Mouse (Mus musculus): ENCODE results near the gene Erich2. TPM values are rescaled to one million over a fixed set of nuclear protein-coding genes. Genes with fewer than 3 reads are reported as not detected.

Erich2 gene
- total RNA-seq, 4 experiments from 2014 or later: 0.34 to 1.7 (median 0.76) TPM

DNA sequence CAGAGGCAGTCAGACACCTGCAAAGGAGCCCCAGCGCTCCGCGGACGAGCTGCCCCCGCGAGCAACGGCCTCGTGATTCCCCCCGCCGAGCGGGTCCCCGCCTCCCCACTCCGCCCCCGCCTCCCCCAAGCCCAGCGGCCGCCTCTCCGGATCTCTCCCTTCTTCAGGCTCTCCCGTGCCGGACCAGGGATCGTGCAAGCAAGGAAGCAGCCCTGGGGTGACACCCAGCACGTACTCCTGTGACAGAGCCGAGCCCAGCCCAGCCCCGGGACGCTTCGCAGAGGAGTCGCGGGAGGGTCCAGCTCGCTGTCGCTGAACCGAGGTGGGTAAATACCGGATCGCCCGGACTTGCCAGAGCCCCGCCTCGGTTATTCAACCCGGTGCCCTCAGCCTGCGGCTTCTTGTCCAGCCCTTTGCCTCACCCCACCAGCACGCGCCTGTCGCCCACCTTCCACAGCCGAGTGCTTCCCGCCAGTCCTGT, 53.4 kb downstream of the Erich2 start:
- DNase-seq (ENCODE audit: low spot score in 2 of 2): no peak

DNA sequence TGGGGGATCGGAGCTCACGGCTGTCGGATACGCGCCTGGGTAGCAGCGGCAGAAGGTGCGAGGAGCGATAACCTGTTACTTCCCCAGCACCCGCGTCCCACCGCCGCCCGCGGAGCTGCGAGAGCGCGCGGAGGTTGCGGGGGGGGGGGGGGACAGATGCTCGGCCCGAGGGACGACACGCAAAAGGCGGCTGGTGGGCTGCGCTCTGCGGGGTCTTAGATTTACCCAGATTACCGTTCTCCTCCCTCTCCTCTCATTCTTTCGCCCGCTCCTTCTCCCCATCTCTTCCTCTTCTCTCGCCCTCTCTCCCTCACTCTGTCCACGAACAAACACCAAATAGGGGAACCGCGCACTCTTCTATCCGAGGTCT, 54.0 kb downstream of the Erich2 start:
- no peak for DNase-seq (ENCODE audit: low spot score in 2 of 2)

DNA sequence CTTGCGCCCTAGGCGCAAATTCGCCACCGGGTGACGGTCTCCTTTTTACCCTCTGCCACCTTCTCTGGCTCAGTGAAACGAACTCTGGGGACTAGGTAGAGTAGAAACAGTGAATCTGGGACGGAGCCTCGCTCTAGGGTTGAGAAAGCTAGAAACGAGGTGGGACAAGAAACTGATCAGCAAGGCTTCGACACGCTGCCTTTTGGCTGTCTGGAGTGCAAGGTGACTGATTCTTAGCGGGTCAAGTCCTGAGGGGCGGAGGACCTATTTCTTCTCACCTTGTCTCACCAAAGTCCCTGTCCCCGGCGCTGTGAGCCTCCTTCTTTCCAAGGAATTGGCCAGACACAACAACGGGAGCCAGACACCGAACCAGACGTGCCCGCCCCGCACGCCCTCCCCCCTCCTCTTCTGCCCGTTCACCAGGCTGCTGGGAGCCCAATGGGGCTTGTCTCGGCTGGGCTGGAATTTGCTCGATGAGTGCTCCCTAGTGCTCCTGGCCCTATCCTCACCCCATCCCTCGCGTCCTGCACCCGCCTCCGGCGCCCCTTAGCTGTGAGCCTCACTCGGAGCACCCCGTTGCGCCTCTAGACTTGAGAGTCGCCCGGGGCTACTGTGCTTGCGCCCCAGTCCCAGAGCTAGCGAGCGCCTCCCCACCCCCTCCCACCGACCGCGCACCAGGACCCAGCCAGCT, 54.5 kb downstream of the Erich2 start:
- no peak for DNase-seq (ENCODE audit: low spot score in 2 of 2)

DNA sequence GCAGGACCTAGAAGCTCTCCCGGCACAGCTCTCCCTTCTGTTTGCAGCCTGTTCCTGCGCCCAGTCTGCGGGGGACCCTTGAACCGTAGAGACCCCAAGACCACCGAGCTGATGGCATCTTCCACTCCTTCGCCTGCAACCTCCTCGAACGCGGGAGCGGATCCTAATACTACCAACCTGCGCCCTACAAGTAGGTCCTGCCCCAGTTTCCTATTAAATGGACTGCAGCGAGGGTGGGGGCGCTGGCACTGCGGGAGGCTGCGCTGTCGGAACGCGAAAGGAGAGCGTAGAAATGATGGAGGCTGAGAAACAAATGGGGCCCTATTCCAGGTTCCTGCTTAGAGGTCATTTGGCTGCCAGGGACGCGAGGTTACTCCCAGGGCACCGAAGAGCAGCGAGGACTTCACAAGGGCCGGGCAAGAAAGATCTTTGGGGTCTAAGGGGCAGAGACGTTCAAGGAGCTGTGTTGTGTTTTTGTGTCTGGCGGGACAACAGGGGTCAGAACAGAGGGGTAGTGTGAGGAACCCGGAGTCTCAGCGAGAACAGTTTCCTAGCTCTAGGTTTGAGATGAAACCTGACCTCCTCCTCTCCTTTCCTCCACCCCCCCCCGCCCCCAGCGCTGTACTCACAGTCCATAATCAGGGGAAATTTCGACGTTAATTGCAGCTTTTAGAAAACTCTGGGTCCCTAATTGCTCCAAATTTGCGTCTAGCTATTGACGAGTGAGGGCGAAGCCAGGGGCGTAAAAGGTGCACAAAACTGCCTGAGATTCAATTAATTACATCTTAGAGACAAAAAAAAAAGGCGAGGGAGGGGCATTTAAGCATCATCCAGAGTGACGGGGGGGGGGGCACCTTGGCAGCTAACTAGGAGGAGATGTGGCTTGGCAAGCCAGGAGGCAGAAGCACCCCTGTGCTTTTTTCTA, 55.4 kb downstream of the Erich2 start:
- DNase-seq (ENCODE audit: low spot score in 2 of 2): no peak

DNA sequence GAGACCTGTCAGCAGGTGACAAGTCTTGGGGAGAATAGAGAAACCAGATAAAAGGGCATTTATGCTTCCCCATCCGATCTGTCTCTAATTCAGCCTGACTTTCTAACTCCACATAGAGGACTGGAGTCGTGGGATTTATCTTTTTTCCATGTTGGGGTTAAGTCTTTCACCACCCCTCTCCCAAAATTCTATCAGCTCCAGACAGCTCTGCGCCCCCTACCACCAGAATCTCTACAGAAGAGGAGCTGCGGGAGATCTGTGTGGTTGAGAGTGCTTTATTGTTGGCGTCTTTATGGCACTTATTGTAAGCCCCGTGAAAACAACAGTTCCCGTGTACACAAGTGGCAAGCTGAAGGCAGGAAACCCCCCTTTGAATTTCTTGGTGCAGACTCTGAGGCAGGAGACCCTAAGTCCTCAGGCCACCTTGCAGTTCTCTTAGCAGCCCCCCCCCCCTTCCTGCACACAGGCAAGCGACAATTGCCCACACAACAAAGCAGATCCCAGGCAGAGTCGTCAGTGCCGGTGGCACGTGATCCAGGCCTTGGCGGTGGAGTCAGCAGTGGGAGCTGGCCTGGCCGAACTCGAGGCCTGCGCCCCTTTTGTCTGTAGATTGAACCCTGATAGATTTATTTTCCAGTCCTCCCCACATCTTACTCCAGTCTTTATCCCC, 56.2 kb downstream of the Erich2 start:
- no peak for DNase-seq (ENCODE audit: low spot score in 2 of 2)

DNA sequence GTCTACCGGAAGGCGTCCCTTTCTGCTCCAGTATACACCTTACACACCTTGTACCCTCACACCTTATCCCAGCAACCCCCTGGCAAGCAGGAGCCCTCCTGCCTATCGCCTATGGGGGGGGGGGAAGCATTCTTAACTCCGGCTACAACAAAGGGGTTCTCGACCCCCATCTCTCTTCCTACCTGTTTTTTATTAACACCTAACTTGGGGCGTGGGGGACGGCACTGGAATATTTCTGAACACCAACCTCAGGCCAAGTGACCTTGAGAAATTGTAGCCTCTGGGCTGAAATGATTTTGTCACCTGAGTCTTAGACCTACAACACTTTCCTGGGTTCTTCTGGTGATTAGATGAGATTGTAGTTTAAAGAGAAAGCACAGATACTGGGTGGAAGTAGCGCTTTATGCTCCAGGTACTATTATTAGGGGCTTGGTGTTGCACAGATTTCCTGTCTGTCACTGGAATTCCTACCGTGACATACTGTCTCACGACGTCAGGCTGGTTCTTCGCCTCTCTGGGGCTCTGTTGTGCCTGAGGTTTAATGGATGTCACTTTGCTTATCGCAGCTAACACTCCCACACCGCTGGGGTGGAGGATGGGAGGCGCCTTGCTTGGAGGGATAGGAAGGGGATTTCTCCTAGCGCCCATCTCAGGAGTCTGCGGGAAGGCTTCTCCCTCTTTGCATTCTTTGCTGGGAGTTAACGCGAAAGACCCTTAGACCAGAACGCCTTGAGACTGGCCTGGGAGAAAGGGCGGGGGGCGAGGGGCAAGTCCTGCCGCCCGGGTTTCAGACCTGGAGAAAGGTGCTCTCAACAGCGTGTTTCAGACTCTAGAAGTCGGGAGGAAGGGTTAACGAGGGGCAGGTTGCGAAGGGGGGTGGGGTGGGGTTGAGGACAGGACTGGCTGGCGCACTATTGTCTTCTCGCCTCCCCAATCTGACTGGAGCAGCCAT, 57.3 kb downstream of the Erich2 start:
- DNase-seq (ENCODE audit: low spot score in 2 of 2): no peak

DNA sequence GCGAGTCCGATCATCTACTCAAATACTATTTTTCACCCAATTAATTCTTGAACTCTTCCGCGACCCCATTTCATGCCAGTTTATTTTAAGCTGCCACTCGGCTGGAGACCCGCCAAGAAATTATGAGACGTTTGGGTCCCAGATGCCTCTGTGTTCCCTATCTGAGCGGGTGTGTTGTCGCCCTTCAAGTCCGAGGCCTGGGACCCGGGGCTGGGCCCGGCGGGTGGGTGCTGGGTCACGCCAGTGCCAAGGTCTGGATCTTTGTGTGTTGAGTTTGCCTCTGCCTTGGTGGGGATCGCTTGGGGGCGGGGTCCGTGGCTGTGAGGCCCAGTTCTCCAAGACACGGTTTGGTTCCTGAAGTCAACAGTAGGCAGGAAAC, 58.0 kb downstream of the Erich2 start:
- no peak for DNase-seq (ENCODE audit: low spot score in 2 of 2)

DNA sequence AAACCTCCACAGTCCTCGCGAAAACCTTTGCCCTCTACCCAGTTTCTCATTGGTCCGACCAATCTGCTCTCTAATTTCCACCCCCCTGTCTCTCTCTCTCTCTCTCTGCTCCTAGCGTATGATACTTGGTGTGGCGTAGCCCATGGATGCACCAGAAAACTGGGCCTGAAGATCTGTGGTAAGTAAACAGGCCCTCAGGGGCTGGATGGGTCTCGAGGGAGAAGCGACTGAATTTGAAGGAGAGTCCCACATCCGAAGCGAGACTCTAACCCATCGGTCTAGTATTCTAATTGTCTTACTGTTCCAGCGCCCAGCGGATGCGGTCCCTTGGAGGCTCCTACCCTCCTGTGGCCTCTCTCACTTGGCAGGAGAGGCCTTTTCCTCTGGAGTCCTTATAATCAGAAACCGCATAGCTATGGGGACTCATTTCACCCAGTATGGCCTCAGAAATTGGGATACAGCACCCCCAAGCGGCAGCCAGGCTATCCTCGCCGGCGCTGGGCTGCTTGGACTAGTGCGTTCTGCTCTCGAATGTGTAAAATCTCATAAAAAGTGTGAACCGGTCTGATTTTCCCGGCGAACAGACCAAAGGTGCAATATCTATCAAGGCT, 58.6 kb downstream of the Erich2 start:
- peak in 1 of 2 experiments; percentile 57 for DNase-seq (ENCODE audit: low spot score in 2 of 2)

DNA sequence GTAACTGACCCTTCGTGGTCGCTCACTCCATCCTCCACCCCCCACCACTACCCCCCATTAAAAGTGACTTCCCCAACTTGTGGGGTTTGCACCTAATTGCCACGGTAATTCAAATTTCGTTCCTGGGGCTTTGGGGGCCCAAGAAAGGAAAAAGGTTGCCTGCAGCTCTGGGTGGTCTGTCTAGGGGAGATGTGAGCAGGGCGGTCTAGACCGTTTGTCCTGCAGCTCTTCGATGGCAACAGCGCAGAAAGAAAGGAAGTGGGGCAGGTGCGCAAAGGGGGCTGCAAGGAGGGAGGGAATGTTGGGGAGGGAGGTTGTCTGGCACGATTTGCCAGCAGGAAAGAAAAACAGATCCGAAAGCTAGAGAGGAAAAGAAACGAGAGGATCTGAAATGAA, 59.1 kb downstream of the Erich2 start:
- DNase-seq (ENCODE audit: low spot score in 2 of 2): no peak

DNA sequence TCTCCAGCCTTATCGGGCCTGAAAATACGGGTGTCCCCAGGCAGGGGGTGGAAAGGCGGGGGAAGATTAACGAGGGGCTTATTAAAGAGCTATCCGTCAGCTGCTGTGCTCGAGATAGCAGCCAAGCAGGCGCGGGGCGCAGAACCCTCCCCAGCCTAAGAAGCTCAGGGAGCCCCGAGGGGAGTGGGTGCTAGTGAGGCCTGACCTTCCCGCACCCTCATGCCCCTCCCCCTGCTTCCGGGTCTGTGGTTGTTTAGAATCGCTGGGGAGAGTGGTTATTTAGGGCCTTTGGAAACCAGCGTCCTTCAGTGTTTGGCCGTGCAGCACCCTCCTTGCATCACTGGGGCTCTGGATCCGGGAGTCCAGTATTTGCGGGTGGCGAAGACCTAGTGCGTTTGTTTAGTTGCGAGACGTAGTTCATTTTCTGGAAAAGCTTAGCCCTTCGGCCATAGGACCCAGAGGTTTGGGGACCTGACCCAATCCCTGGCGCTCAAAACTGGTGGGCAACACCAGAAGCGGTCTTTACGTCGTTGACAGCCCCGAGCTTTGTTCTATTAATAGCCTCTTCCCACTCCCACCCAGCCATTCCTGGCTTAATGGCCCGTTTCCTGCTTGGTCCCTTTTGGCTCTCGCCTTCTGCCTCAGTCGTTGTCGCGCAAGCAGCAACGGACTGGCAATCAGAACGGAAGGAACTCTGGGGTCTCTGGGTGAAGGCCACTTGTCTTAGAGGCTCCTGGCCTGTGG, 59.8 kb downstream of the Erich2 start:
- DNase-seq (ENCODE audit: low spot score in 2 of 2): no peak

DNA sequence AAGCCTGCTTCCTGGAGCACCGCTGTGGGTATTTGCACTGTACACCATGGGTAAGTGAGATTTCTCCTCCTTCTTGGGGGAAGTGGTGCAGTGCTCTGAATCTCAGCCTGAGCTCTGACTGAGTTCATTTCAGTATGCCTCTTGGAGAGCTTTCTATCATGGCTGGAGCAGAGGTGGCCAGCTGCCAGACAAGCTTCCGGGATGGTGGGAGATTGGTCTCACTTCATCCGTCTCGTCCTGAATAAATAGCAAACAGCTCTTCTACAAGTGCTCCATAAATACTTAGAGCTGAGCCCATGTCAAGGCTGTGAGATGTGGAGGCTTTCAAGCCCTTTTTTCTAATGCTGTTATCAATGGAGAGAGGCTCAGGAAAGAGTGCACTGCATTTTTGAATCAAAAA, 63.1 kb downstream of the Erich2 start:
- no peak for DNase-seq (ENCODE audit: low spot score in 2 of 2)

DNA sequence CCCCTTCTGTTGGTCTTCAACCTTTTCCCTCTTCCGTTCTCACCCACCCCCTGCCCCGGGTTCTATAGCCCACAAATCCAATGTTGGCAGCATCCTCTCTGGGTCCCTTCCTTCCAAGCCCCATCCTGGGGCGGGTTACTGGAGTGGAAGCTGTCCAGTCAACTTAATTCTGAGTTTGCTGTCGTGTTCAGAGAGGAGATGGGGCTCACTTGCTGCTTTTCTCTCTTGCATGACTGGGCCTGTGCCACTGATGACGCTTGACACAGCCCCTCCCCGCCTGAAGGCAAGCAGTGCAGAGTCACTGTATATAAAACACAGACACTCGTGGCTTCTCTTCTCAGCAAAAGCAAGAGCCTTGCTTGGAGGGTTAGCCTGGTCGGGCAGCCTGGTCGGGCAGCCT, 63.6 kb downstream of the Erich2 start:
- DNase-seq (ENCODE audit: low spot score in 2 of 2): no peak

DNA sequence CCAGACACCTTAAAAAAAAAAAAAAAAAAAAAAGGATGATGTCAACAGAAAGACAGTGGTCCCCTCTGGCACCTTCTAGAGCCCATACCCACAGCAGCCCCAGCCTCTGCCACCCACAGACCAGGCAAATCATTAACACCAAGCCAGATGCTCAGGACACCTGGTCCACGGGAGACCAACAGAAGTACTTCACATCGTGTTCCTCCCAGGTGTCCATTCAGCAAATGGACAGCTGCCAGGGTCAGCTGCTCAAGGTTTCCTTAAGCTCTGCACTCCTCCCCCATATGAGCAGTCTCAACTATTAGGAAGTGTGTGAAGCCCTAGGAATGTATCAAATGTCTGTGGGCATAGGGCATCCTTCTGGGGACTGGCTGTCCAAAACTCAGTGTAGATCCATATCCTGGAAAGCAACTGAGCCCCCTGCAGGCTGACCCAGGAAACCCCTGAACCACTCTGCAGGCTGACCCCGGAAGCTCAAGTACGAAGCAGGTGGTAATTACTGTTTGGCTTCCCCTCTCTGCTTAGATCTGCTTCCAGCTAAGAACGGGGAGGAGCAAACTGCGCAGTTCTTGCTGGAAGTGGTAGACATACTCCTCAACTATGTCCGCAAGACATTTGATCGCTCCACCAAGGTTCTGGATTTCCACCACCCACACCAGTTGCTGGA, 65.1 kb downstream of the Erich2 start:
- no peak for DNase-seq (ENCODE audit: low spot score in 2 of 2)

DNA sequence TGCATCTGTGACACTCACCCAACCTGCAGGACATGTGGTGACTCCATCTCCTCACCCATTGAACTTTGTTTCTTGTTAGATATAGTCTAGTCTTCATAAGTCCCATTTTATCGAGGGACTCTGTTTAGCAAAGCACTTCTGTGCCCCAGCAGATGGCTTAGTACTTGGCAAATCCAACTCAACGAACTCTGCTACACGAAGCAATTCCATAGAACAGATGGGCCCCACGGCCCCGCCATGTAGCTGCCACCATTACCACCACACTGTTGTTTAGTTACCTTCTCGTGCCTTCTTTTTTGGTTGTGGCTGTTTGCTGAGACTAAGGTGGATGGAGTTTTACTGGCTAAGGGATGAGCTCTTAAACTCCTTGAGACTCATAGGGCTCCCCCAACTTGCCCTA, 79.6 kb downstream of the Erich2 start:
- peak in 1 of 2 experiments; percentile 50 for DNase-seq (ENCODE audit: low spot score in 2 of 2)

Other genes starting within 250 kb of the Erich2 start
- under 1 TPM; 0.29 to 0.54 (median 0.43) TPM for gene Sp5, start 33.9 kb upstream of the Erich2 start, total RNA-seq (2022)
- 100 to 1,000 TPM; 288 to 395 (median 349) TPM for gene Gad1, start 44.3 kb downstream of the Erich2 start, total RNA-seq (2022)
- gene Gorasp2, start 152.8 kb downstream of the Erich2 start, total RNA-seq (2022): 100 to 1,000 TPM in 3 of 4 experiments, 10 to 100 TPM in 1; 97.9 to 104 (median 103) TPM
- 1 to 10 TPM in 1 of 4 experiments, not detected in 3; 1.0 TPM for gene Gm26558, start 153.3 kb downstream of the Erich2 start, total RNA-seq (2022)

Data from layer of hippocampus, adult 8-10 months (tissue).